Mouse (Mus musculus) forebrain, embryonic 16.5 days (tissue): ENCODE data around the gene Dctpp1. TPM values are rescaled to one million over a fixed set of nuclear protein-coding genes. Genes with fewer than 3 reads are reported as not detected.

ENCODE experiments used
- ATAC-seq: fragments of 200-750 bp; cut with Nextera tagmentation; 2 replicates; pipeline ENCODE4 v1.8.0; 2017; ENCODE audit warnings: mild to moderate bottlenecking, moderate library complexity
- H3K27ac ChIP-seq: fragments of 300-500 bp; sonication (generic); 2 replicates; pipeline ENCODE4 v1.5.1; 2014; ENCODE audit warnings: low read length, control low read depth
- H3K27me3 ChIP-seq: fragments of 300-500 bp; sonication (generic); replicated peaks from 2 replicates; pipeline ENCODE4 v1.6.1; 2014; ENCODE audit warnings: low read length; ENCODE audit not compliant: control insufficient read depth, insufficient read depth
- H3K36me3 ChIP-seq: fragments of 300-500 bp; sonication (generic); 2 replicates; pipeline ENCODE4 v1.6.1; 2014; ENCODE audit not compliant: control insufficient read depth, insufficient read depth
- H3K4me1 ChIP-seq: fragments of 300-500 bp; sonication (generic); replicated peaks from 2 replicates; pipeline ENCODE4 v1.6.1; 2014; ENCODE audit warnings: low read length; ENCODE audit not compliant: control insufficient read depth, insufficient read depth
- H3K4me2 ChIP-seq: fragments of 300-500 bp; sonication (generic); 2 replicates; pipeline ENCODE4 v1.6.1; 2014; ENCODE audit warnings: mild to moderate bottlenecking, low read length, control low read depth
- H3K4me3 ChIP-seq: fragments of 300-500 bp; sonication (generic); replicated peaks from 2 replicates; pipeline ENCODE4 v1.5.1; 2014; ENCODE audit warnings: mild to moderate bottlenecking, low read length, control low read depth
- H3K9ac ChIP-seq: fragments of 300-500 bp; sonication (generic); replicated peaks from 2 replicates; pipeline ENCODE4 v1.6.1; 2014; ENCODE audit warnings: low read depth, low read length, control low read depth
- H3K9me3 ChIP-seq: fragments of 300-500 bp; sonication (generic); 2 replicates; pipeline ENCODE4 v1.6.1; 2016; ENCODE audit warnings: low read length; ENCODE audit not compliant: control insufficient read depth
- WGBS: fragments of 180-500 bp; shearing (Covaris S2); extraction: QIAGEN DNeasy Blood & Tissue Kit; methylation state at CpG from one replicate; pipeline ENCODE4 v1.1.7; 2014; 5-methylcytosine and 5-hydroxymethylcytosine counted together
- polyA plus RNA-seq: library from polyadenylated mRNA; unstranded; fragments of >200 nt; fragmentation: Nextera tagmentation; extraction: Ambion mirVana; gene quantifications from 2 replicates; pipeline ENCODE4 v1.2.1, GENCODE M21; 2015

Gene Dctpp1
- polyA plus RNA-seq, 1 experiment from 2014 or later, result 147 TPM

DNA sequence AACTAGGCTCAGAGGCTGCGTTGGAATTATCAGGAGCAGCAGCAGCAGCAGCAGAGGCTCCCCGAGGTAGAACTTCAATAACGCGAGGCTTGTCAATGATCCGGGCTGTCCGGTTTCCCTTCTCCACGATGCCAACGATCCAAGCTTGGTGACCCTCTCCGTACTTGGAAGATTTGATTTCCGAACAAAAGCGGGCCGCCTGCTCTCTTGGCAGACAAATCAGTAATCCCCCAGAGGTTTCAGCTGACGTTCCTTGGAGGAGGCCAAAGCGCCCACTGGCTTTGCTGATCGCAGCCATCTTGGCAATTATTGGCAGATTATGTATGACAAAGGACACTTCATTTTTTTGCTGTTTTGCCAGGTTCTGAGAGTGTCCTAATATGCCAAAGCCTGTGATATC, 12.1 kb upstream of the Dctpp1 start:
- WGBS, result 89% methylated on average over 15 of the region's 15 CpGs
- H3K27ac ChIP-seq, result no peak overlapping the region

DNA sequence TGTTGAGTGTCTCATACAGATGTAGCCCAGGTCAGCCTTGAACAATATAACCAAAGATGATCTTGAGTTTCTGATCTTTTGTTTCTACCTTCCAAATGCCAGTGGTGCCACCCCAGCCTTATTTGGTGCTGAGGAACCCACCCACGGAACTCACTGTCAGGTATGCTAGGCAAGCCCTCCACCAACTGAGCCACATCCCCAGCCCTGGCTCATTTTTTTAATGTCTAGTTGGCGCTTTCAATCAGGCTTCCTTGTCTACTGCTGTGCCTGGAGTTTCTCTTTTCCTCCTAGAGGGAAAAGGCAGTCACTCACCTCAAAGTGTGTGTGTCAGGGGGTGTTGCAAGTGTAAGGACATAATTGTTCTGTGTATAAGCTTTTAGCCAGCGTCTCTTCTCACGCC, 10.6 kb upstream of the Dctpp1 start:
- H3K4me1 ChIP-seq, result peaks cover 27% of the 10 kb centered on the region
- 94% methylated on average over 4 of the region's 4 CpGs for whole genome bisulfite sequencing

More for the DNA sequence above, 12.1 kb upstream of the Dctpp1 start:
- H3K27me3 ChIP-seq, result no peaks in the 10 kb centered on the region
- peak overlapping the region; percentile 84 for H3K4me2 ChIP-seq
- H3K4me1 ChIP-seq, result peaks cover 27% of the 10 kb centered on the region
- no peak overlapping the region; the same call in 1 of the 2 replicates for H3K4me3 ChIP-seq
- no peak overlapping the region for H3K9ac ChIP-seq
- no peak for ATAC-seq
- peaks cover 5% of the 10 kb centered on the region; the same call in 1 of the 2 replicates for H3K9me3 ChIP-seq
- H3K36me3 ChIP-seq, result peaks cover 11% of the 10 kb centered on the region

DNA sequence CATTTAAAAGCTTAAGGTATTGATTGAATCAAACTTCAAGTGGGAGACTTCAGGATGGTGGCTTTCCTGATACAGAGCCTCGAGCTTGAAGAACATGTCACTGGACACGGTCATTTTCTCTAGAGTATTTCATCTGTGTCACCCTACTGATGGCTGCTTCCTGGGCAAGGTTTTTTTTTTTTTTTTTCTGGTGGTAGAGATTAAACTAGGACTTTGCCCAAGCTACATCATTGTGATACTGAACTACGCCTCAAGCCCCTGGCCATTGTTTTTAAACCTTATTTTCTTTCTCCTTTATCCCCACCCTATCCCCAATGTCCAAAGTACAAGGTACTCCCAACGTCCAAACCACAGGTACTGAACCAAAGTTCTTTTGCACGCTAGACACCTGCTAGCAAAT, 10.2 kb upstream of the Dctpp1 start:
- Histone ChIP-seq H3K36me3 (peaks cover 11% of the 10 kb centered on the region), H3K27ac (no peak overlapping the region), H3K4me2 (no peak overlapping the region), H3K4me3 (no peak overlapping the region), H3K27me3 (no peaks in the 10 kb centered on the region), H3K9me3 (peaks cover 5% of the 10 kb centered on the region; the same call in 1 of the 2 replicates), H3K9ac (no peak overlapping the region), H3K4me1 (peaks cover 27% of the 10 kb centered on the region)
- 92% methylated on average over 5 of the region's 5 CpGs for whole genome bisulfite sequencing
- ATAC-seq, result no peak

More for the DNA sequence above, 10.6 kb upstream of the Dctpp1 start:
- Histone ChIP-seq H3K27ac (no peak overlapping the region), H3K9ac (no peak overlapping the region), H3K27me3 (no peaks in the 10 kb centered on the region), H3K4me2 (no peak overlapping the region), H3K9me3 (peaks cover 5% of the 10 kb centered on the region; the same call in 1 of the 2 replicates), H3K36me3 (peaks cover 11% of the 10 kb centered on the region), H3K4me3 (no peak overlapping the region)
- ATAC-seq, result no peak

DNA sequence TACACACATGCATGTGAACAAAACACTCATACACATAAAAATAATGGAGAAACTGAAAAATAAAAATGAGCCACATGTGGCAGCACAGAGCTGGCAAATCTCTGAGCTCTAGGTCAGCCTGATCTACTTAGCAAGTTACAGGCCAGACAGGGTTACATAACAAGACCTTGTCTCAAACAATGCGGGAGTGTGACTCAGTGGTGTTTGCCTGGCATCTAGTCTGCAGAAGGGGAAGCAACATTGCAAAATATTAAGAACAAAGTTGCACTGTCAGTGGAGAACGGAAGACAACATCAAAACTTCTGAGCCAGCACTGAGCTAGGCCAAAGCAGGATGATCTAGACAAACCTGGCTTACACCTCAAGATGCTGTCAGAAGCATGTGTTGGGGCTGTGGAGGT, 9.7 kb upstream of the Dctpp1 start:
- H3K36me3 ChIP-seq, result peaks cover 11% of the 10 kb centered on the region
- no peaks in the 10 kb centered on the region for H3K27me3 ChIP-seq
- H3K9ac ChIP-seq, result no peak overlapping the region
- H3K9me3 ChIP-seq, result peaks cover 5% of the 10 kb centered on the region; the same call in 1 of the 2 replicates
- no peak overlapping the region for H3K4me2 ChIP-seq
- no peak for ATAC-seq
- H3K27ac ChIP-seq, result no peak overlapping the region
- no peak overlapping the region for H3K4me3 ChIP-seq
- WGBS, result 88% methylated on average over 2 of the region's 2 CpGs
- peaks cover 27% of the 10 kb centered on the region for H3K4me1 ChIP-seq

- Histone ChIP-seq H3K9me3 (peaks cover 3% of the 10 kb centered on the region; the same call in 1 of the 2 replicates), H3K9ac (no peak overlapping the region), H3K27me3 (no peaks in the 10 kb centered on the region), H3K36me3 (peaks cover 3% of the 10 kb centered on the region; the same call in 1 of the 2 replicates), H3K4me3 (no peak overlapping the region), H3K4me2 (no peak overlapping the region), H3K27ac (no peak overlapping the region), H3K4me1 (peaks cover 18% of the 10 kb centered on the region)
- WGBS, result 92% methylated on average over 3 of the region's 3 CpGs
- ATAC-seq, result no peak
Measured at GRCm38 (mm10) chr7:127263526-127263925, 3.0 kb upstream of the Dctpp1 start.

DNA sequence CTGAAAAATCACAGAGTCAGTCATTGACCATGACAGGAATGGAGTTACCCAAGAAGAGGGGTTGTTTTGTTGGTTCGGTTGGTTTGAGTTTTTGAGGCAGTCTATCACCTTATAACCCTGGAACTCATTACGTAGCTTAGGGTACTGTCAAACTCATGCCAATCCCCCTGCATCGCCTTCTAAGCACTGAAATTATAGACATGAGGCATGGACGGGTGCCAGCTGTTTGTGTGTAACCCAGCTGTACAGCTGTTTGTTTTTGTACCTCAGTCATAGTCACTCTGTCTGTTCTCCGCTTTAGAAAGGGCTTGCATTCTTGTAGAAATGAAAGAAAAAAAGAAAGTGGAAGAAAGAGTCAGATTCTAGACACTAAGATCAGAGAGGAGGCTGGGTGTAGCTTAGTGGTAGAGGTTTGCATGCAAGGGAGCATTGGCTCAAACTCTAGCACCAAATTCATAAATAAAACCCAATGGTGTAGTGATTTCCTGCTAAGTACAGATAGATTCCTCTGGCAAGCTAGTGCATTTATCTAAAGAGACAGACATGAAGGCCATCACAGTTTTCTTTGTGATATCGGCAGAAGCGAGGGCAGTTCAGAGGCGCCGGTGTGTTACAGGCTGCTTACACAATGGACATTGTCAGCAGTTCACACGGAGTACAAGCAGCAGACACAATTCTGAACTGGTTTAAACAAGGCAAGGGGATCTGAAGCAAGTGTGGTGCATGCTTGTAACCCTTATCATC, 1.9 kb upstream of the Dctpp1 start:
- peaks cover 18% of the 10 kb centered on the region for H3K4me1 ChIP-seq
- WGBS, result 82% methylated on average over 10 of the region's 10 CpGs
- H3K36me3 ChIP-seq, result no peaks in the 10 kb centered on the region
- no peak overlapping the region for H3K27ac ChIP-seq
- H3K9ac ChIP-seq, result no peak overlapping the region
- no peaks in the 10 kb centered on the region for H3K27me3 ChIP-seq
- H3K4me2 ChIP-seq, result no peak overlapping the region
- no peaks in the 10 kb centered on the region for H3K9me3 ChIP-seq
- no peak overlapping the region for H3K4me3 ChIP-seq
- ATAC-seq, result no peak

- H3K27ac ChIP-seq, result no peak overlapping the region
- 76% methylated on average over 8 of the region's 8 CpGs for WGBS
Measured at GRCm38 (mm10) chr7:127259186-127259905, 1.2 kb downstream of the Dctpp1 start.

GRCm38 (mm10) chr7:127256518-127256917, 4.0 kb downstream of the Dctpp1 start:
- H3K27ac ChIP-seq, result no peak overlapping the region
- no peaks in the 10 kb centered on the region for H3K9me3 ChIP-seq
- WGBS, result 90% methylated on average over 5 of the region's 5 CpGs
- H3K4me3 ChIP-seq, result no peak overlapping the region
- H3K4me2 ChIP-seq, result no peak overlapping the region
- H3K27me3 ChIP-seq, result no peaks in the 10 kb centered on the region
- no peaks in the 10 kb centered on the region for H3K36me3 ChIP-seq
- peaks cover 27% of the 10 kb centered on the region for H3K4me1 ChIP-seq
- no peak for ATAC-seq
- no peak overlapping the region for H3K9ac ChIP-seq

More at GRCm38 (mm10) chr7:127259186-127259905, 1.2 kb downstream of the Dctpp1 start:
- no peak overlapping the region; the same call in 1 of the 2 replicates for H3K9ac ChIP-seq
- H3K27me3 ChIP-seq, result no peaks in the 10 kb centered on the region
- no peaks in the 10 kb centered on the region for H3K36me3 ChIP-seq
- peak overlapping the region; percentile 98 for H3K4me2 ChIP-seq
- ATAC-seq, result no peak
- peaks cover 24% of the 10 kb centered on the region for H3K4me1 ChIP-seq
- peak overlapping the region; percentile 65 for H3K4me3 ChIP-seq
- no peaks in the 10 kb centered on the region for H3K9me3 ChIP-seq

- peaks cover 22% of the 10 kb centered on the region for H3K4me1 ChIP-seq
- H3K9ac ChIP-seq, result no peak overlapping the region
- H3K27me3 ChIP-seq, result no peaks in the 10 kb centered on the region
- H3K4me3 ChIP-seq, result no peak overlapping the region
- no peaks in the 10 kb centered on the region for H3K36me3 ChIP-seq
- WGBS, result 83% methylated on average over 2 of the region's 2 CpGs
- no peaks in the 10 kb centered on the region for H3K9me3 ChIP-seq
- ATAC-seq, result no peak
- no peak overlapping the region for H3K4me2 ChIP-seq
- H3K27ac ChIP-seq, result no peak overlapping the region
Measured at GRCm38 (mm10) chr7:127255965-127256364, 4.5 kb downstream of the Dctpp1 start.
